Mouse (Mus musculus) CD4-positive, CD25-positive, alpha-beta regulatory T cell, adult 2 months (primary cell): ENCODE data around the gene Vav2.
A peak's percentile ranks its signal among the peaks of the same experiment; 100 is the strongest.

Experiments
- DNase-seq: peaks from one replicate; pipeline ENCODE4 v3.0.0-alpha.2; 2012; ENCODE audit warnings: low read depth, low spot score

Gene Vav2

GRCm38 (mm10) chr2:27368980-27369379 is 57.9 kb downstream of the Vav2 start:
- DNase-seq: no peak

GRCm38 (mm10) chr2:27365296-27365695 is 61.5 kb downstream of the Vav2 start:
- DNase-seq: no peak

- no peak for DNase-seq
These were observed 65.0 kb downstream of the Vav2 start for GRCm38 (mm10) chr2:27361786-27362185.

GRCm38 (mm10) chr2:27358461-27358860 is 68.4 kb downstream of the Vav2 start:
- DNase-seq: no peak

GRCm38 (mm10) chr2:27355684-27356083 is 71.1 kb downstream of the Vav2 start:
- DNase-seq: no peak

- DNase-seq: no peak
These were observed 72.1 kb downstream of the Vav2 start for GRCm38 (mm10) chr2:27354610-27355211.

GRCm38 (mm10) chr2:27352720-27353119 is 74.1 kb downstream of the Vav2 start:
- no peak for DNase-seq

- DNase-seq: no peak
These were observed 76.5 kb downstream of the Vav2 start for GRCm38 (mm10) chr2:27350371-27350770.

GRCm38 (mm10) chr2:27343984-27344453 is 82.8 kb downstream of the Vav2 start:
- DNase-seq: no peak

GRCm38 (mm10) chr2:27340682-27341081 is 86.2 kb downstream of the Vav2 start:
- DNase-seq: no peak

- no peak for DNase-seq
These were observed 87.8 kb downstream of the Vav2 start for GRCm38 (mm10) chr2:27339051-27339450.

- no peak for DNase-seq
These were observed 89.6 kb downstream of the Vav2 start for GRCm38 (mm10) chr2:27337261-27337660.

- peak; percentile 28 for DNase-seq
These were observed 90.2 kb downstream of the Vav2 start for GRCm38 (mm10) chr2:27336600-27336999.

- no peak for DNase-seq
These were observed 92.0 kb downstream of the Vav2 start for GRCm38 (mm10) chr2:27334816-27335215.

GRCm38 (mm10) chr2:27331560-27331959 is 95.3 kb downstream of the Vav2 start:
- no peak for DNase-seq

- DNase-seq: no peak
These were observed 96.4 kb downstream of the Vav2 start for GRCm38 (mm10) chr2:27330446-27330845.

GRCm38 (mm10) chr2:27329386-27330060 is 97.3 kb downstream of the Vav2 start:
- no peak for DNase-seq

- no peak for DNase-seq
These were observed 98.2 kb downstream of the Vav2 start for GRCm38 (mm10) chr2:27328613-27329041.

- DNase-seq: no peak
These were observed 98.9 kb downstream of the Vav2 start for GRCm38 (mm10) chr2:27327886-27328285.

- no peak for DNase-seq
These were observed 99.8 kb downstream of the Vav2 start for GRCm38 (mm10) chr2:27327076-27327475.

GRCm38 (mm10) chr2:27326357-27326756 is 100.5 kb downstream of the Vav2 start:
- no peak for DNase-seq

GRCm38 (mm10) chr2:27324690-27325089 is 102.1 kb downstream of the Vav2 start:
- DNase-seq: no peak

GRCm38 (mm10) chr2:27321431-27321875 is 105.4 kb downstream of the Vav2 start:
- no peak for DNase-seq
